Mouse (Mus musculus): Measurements from ENCODE around the gene 4933407L21Rik. TPM values are rescaled to one million over a fixed set of nuclear protein-coding genes. Genes with fewer than 3 reads are reported as not detected.

The 4933407L21Rik gene
- polyA plus RNA-seq (2016; fragmentation: Nextera tagmentation; extraction: Ambion mirVana): 0.22 TPM in 1 of 2 replicates, not detected in the other

DNA sequence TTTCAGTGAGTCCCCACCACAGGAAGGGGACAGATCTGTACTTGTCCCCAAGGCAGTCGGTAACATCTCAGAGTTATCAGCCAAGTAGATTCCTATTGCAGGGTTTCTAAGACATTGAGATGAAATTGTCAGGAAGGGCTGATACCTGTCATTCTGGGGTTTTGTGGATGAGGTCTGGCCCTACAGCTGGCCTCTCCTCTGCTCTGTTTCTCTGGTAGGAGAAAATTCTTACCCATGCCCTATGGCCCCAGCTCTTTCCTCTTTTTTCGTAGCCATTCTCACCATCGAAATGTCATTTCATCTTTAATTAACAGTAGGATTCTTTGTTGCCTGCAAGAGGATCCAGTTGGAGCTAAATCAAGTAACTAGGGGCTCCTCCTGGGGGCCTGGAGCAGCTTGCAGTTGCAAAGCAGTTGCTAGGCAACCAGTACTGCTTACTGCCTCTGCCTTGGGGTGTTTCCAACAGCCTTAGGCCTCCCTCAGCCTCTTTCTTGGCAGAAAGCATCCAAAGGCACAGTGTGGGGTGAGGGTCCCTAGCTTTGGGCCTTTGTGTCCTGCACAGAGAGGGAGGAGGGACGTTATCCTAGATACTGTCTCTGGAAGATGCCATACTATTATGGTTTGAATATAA is at the start of gene 4933407L21Rik:
4933407L21Rik (plus strand) TSS at position 427 of the 631 bp plus-strand sequence.
- Histone ChIP-seq H3K4me1 (peaks cover 22% of the 10 kb centered on the region), H3K4me3 (no peak within 1 kb of the TSS), H3K36me3 (replicated peaks) (no peaks in the 10 kb centered on the region), H3K27ac (replicated peaks) (0 out of 2 replicates have a peak within 1 kb of the TSS, but pooled peaks have one; percentile 51), H3K9me3 (no peaks in the 10 kb centered on the region), H3K27me3 (replicated peaks; ENCODE audit: low read depth, poor library complexity, severe bottlenecking) (0 out of 2 replicates have a peak, but pooled peaks cover 4% of the 10 kb centered on the region)
- DNase-seq (ENCODE audit: low spot score): no peak
- 52% methylated on average over 4 of the region's 4 CpGs for WGBS

DNA sequence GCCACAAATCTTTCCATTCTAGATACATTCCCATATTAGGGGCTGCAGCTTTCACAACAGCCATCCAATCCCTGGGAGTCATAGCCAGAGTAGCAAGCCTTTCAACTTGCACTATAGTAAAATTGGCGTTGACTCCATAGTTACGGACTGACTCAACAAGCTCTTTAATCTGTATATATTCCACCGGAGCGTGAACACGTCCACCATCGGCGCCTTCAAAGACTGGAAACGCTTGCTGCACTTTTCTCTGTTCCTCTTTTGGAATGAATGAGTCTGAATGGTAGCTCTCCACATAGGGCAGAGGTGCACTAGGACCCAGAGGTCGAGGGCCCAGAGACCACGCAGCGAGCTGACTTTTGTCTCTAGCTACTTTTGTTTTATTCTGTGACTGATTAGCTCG is 46.3 kb upstream of the 4933407L21Rik start:
- Histone ChIP-seq H3K27ac (replicated peaks) (no peak overlapping the region), H3K27me3 (replicated peaks; ENCODE audit: low read depth, poor library complexity, severe bottlenecking) (no peaks in the 10 kb centered on the region), H3K4me3 (no peak overlapping the region), H3K36me3 (replicated peaks) (no peaks in the 10 kb centered on the region), H3K4me1 (no peaks in the 10 kb centered on the region), H3K9me3 (peaks cover 44% of the 10 kb centered on the region)
- 92% methylated on average over 12 of the region's 12 CpGs for WGBS
- no peak for DNase-seq (ENCODE audit: low spot score)

DNA sequence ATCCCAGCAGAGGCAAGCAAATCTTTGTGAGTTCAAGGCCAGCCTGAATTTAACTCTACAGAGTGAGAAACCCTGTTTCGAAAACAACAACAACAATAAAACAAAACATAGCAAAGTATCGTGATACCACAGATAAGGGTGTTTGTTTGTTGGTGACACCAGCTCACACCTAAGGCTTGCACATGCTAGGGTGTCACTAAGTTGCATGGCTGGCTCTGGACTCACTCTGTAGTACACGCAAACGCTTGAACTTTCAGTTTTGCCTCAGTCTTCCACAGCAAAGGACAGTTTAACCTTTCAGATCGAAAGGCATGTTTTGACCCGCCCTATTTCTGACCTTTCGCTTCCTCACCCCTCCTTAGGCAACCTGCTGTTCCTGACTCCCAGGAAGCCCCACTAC is 41.1 kb upstream of the 4933407L21Rik start:
- H3K27ac ChIP-seq (replicated peaks): no peak overlapping the region
- no peak overlapping the region for H3K4me3 ChIP-seq
- H3K27me3 ChIP-seq (replicated peaks; ENCODE audit: low read depth, poor library complexity, severe bottlenecking): no peaks in the 10 kb centered on the region
- peaks cover 13% of the 10 kb centered on the region; the same call in 1 of the 2 replicates for H3K9me3 ChIP-seq
- WGBS: 90% methylated on average over 7 of the region's 7 CpGs
- no peak for DNase-seq (ENCODE audit: low spot score)
- no peaks in the 10 kb centered on the region for H3K36me3 ChIP-seq (replicated peaks)
- no peaks in the 10 kb centered on the region for H3K4me1 ChIP-seq

DNA sequence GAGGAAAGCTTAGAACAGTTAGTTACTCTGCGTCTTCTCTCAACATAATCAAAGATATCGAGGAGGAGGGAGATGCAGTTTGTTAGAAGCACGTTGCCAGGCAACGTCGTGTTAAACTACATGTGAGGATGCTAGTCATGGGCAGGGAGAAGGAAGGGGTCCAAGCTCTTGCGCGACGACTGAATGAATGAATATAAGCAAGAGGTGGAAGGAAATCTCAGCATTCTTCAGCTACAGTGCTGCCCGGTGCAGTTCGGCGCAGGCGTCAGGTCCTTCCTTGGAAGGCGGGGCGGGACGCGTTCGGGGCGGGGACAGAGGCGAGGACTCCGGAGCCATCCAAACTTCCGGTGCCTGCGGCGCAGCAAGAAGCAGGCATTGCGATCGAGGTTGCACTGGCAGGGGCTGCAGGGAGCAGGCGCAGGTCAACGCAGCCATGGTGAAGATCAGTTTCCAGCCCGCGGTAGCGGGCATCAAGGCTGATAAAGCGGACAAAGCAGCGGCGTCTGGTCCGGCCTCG is 34.0 kb upstream of the 4933407L21Rik start, which contains the start of gene Itm2c:
Itm2c (plus strand) TSS at position 51 of the 517 bp plus-strand sequence.
- peak; percentile 94 for DNase-seq (ENCODE audit: low spot score)
- H3K36me3 ChIP-seq (replicated peaks): no peaks in the 10 kb centered on the region; the same call in 1 of the 2 replicates
- peak within 1 kb of the TSS; percentile 88 for H3K4me3 ChIP-seq
- H3K27ac ChIP-seq (replicated peaks): peak within 1 kb of the TSS; percentile 95
- 1% methylated on average over 35 of the region's 35 CpGs for WGBS
- H3K9me3 ChIP-seq: no peaks in the 10 kb centered on the region
- H3K27me3 ChIP-seq (replicated peaks; ENCODE audit: low read depth, poor library complexity, severe bottlenecking): no peaks in the 10 kb centered on the region
- peaks cover 49% of the 10 kb centered on the region for H3K4me1 ChIP-seq

DNA sequence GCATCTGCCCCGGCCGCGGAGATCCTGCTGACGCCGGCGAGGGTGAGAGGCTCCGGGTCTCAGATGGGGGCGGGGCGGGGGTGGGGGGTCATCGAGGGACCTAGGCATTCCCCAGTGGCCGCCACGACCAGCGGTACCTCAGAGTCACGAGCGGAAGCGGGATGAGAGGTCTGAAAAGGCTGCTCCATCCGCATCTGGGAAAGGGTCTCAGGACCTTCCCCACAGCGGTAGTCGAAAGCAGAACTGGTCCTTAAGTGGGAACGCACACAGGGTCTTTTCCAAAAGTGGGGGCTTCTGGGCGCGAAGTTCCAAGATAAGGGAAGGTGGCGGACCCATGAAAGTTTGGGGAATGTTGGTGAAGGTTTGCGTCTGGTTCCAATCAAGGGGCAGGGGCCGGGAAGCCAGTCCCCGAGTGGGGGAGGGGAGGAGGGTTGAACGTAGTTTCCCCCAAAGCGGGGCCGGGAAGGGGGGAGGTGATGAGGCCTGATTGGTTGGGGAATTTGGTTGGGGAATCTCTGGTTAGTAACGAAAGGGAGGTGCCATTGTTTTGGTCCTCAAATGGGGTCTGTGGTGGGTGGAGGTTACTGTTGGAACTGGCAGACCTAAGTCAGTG is 33.4 kb upstream of the 4933407L21Rik start:
- Histone ChIP-seq H3K27me3 (replicated peaks; ENCODE audit: low read depth, poor library complexity, severe bottlenecking) (no peaks in the 10 kb centered on the region), H3K4me3 (peak overlapping the region; percentile 88), H3K9me3 (no peaks in the 10 kb centered on the region), H3K36me3 (replicated peaks) (no peaks in the 10 kb centered on the region; the same call in 1 of the 2 replicates), H3K27ac (replicated peaks) (peak overlapping the region; percentile 95), H3K4me1 (peaks cover 54% of the 10 kb centered on the region)
- peak; percentile 92 for DNase-seq (ENCODE audit: low spot score)
- 1% methylated on average over 30 of the region's 30 CpGs for WGBS

GRCm38 (mm10) chr1:85895391-85895837 is 32.9 kb upstream of the 4933407L21Rik start:
- peaks cover 60% of the 10 kb centered on the region for H3K4me1 ChIP-seq
- WGBS: 2% methylated on average over 15 of the region's 15 CpGs
- peak; percentile 80 for DNase-seq (ENCODE audit: low spot score)
- peak overlapping the region; percentile 95 for H3K27ac ChIP-seq (replicated peaks)
- peaks cover 1% of the 10 kb centered on the region for H3K36me3 ChIP-seq (replicated peaks)
- H3K9me3 ChIP-seq: no peaks in the 10 kb centered on the region
- no peaks in the 10 kb centered on the region for H3K27me3 ChIP-seq (replicated peaks; ENCODE audit: low read depth, poor library complexity, severe bottlenecking)
- peak overlapping the region; percentile 88 for H3K4me3 ChIP-seq

DNA sequence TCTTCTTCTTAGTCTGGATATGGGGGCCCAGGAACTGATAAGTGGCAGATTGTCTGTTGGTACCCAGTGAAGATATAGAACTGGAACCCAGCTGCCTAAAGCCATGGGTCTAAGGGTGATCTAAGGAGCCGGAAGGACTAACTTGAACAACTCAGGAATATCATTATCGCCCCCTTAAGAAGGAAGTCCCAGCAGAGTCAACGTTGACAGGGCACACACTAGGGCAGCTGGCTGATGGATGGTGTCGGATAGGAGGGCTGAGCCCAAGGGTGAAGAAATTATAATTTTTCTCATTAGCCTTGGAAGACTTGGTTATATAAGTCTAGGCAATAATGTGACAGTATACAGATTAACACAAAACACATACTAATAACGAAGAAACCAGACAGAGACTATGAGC is 32.2 kb upstream of the 4933407L21Rik start:
- Histone ChIP-seq H3K9me3 (no peaks in the 10 kb centered on the region), H3K4me1 (peaks cover 67% of the 10 kb centered on the region), H3K27ac (replicated peaks) (peak overlapping the region; percentile 95), H3K4me3 (peak overlapping the region; percentile 88), H3K27me3 (replicated peaks; ENCODE audit: low read depth, poor library complexity, severe bottlenecking) (no peaks in the 10 kb centered on the region), H3K36me3 (replicated peaks) (peaks cover 8% of the 10 kb centered on the region)
- DNase-seq (ENCODE audit: low spot score): no peak
- WGBS: 75% methylated on average over 5 of the region's 5 CpGs

GRCm38 (mm10) chr1:85896781-85897700 is 31.2 kb upstream of the 4933407L21Rik start:
- H3K9me3 ChIP-seq: no peaks in the 10 kb centered on the region
- peaks cover 76% of the 10 kb centered on the region for H3K4me1 ChIP-seq
- peak overlapping the region; percentile 88 for H3K4me3 ChIP-seq
- H3K27me3 ChIP-seq (replicated peaks; ENCODE audit: low read depth, poor library complexity, severe bottlenecking): no peaks in the 10 kb centered on the region
- H3K27ac ChIP-seq (replicated peaks): peak overlapping the region; percentile 66
- 70% methylated on average over 12 of the region's 12 CpGs for WGBS
- no peak for DNase-seq (ENCODE audit: low spot score)
- H3K36me3 ChIP-seq (replicated peaks): peaks cover 18% of the 10 kb centered on the region

GRCm38 (mm10) chr1:85897901-85898760 is 30.2 kb upstream of the 4933407L21Rik start:
- H3K27me3 ChIP-seq (replicated peaks; ENCODE audit: low read depth, poor library complexity, severe bottlenecking): no peaks in the 10 kb centered on the region
- DNase-seq (ENCODE audit: low spot score): peak; percentile 52
- peak overlapping the region; percentile 88 for H3K4me3 ChIP-seq
- H3K27ac ChIP-seq (replicated peaks): peak overlapping the region; percentile 66
- WGBS: 24% methylated on average over 8 of the region's 8 CpGs
- peaks cover 28% of the 10 kb centered on the region for H3K36me3 ChIP-seq (replicated peaks)
- peaks cover 79% of the 10 kb centered on the region for H3K4me1 ChIP-seq
- no peaks in the 10 kb centered on the region for H3K9me3 ChIP-seq

- WGBS: 41% methylated on average over 12 of the region's 12 CpGs
These were observed 29.4 kb upstream of the 4933407L21Rik start for GRCm38 (mm10) chr1:85898761-85899387.

DNA sequence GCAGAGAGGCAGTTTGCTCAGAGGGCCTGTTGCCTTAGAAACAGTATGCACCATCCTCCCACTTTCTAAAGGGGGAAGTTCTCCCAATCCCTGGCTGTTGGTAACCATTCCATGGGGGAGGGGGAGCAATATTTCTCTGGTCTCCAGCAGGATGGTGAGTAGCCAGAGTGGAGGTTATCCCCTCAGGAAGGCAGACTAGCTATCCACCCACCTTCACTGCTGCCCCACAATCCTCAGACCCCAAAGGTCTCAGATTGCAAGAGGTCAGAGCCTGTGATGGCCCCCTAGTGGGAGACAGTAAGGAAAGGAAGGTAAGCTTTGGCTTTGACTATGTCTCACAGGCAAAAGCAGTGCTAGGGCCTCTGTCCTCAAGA is 28.9 kb upstream of the 4933407L21Rik start:
- peaks cover 71% of the 10 kb centered on the region for H3K4me1 ChIP-seq
- no peaks in the 10 kb centered on the region for H3K9me3 ChIP-seq
- H3K36me3 ChIP-seq (replicated peaks): peaks cover 40% of the 10 kb centered on the region
- no peak overlapping the region; the same call in 1 of the 2 replicates for H3K27ac ChIP-seq (replicated peaks)
- no peak for DNase-seq (ENCODE audit: low spot score)
- H3K4me3 ChIP-seq: no peak overlapping the region
- no peaks in the 10 kb centered on the region for H3K27me3 ChIP-seq (replicated peaks; ENCODE audit: low read depth, poor library complexity, severe bottlenecking)

More at GRCm38 (mm10) chr1:85898761-85899387, 29.4 kb upstream of the 4933407L21Rik start:
- Histone ChIP-seq H3K9me3 (no peaks in the 10 kb centered on the region), H3K4me1 (peaks cover 74% of the 10 kb centered on the region), H3K36me3 (replicated peaks) (peaks cover 35% of the 10 kb centered on the region), H3K27ac (replicated peaks) (peak overlapping the region; percentile 66), H3K27me3 (replicated peaks; ENCODE audit: low read depth, poor library complexity, severe bottlenecking) (no peaks in the 10 kb centered on the region), H3K4me3 (peak overlapping the region; percentile 88; the same call in 1 of the 2 replicates)
- DNase-seq (ENCODE audit: low spot score): no peak

Data from embryonic facial prominence, embryonic 10.5 days (tissue).